16 mouse cellular contexts compared by ENCODE assay signal in genomic region chr10:90759929-90760328, GRCm38 (mm10).
"Had no signal": no experiment of that assay in that cellular context is flagged by ENCODE, and none has a peak within 500 bp of the region (broad histone marks: within the 10 kb centered on the region; RNA-seq: fewer than 3 reads in every experiment).

No protein-coding gene starts in this region.

- H3K4me3 ChIP-seq: limb, embryonic 12.5 days; liver, embryonic 13.5 days; lung, embryonic 15.5 days; midbrain, embryonic 10.5 days; myocyte; neural tube, embryonic 15.5 days had no signal

- ATAC-seq: liver, postnatal 0 days had no signal

- H3K4me1 ChIP-seq: limb, embryonic 12.5 days; liver, embryonic 13.5 days; lung, embryonic 15.5 days; midbrain, embryonic 10.5 days had no signal

- H3K9me3 ChIP-seq: limb, embryonic 12.5 days; liver, embryonic 13.5 days; lung, embryonic 15.5 days; midbrain, embryonic 10.5 days; neural tube, embryonic 15.5 days had no signal

- H3K27ac ChIP-seq: limb, embryonic 12.5 days; liver, embryonic 13.5 days; lung, embryonic 15.5 days; midbrain, embryonic 10.5 days; neural tube, embryonic 15.5 days had no signal

- H3K9ac ChIP-seq: limb, embryonic 12.5 days; liver, embryonic 13.5 days; liver, postnatal 0 days; lung, embryonic 15.5 days; neural tube, embryonic 15.5 days had no signal

- H3K27me3 ChIP-seq: limb, embryonic 12.5 days; liver, embryonic 13.5 days; lung, embryonic 15.5 days; neural tube, embryonic 15.5 days had no signal

- H3K4me2 ChIP-seq: limb, embryonic 12.5 days; liver, embryonic 13.5 days; lung, embryonic 15.5 days; neural tube, embryonic 15.5 days had no signal

- H3K36me3 ChIP-seq: limb, embryonic 12.5 days; liver, embryonic 13.5 days; lung, embryonic 15.5 days; midbrain, embryonic 10.5 days; neural tube, embryonic 15.5 days had no signal

- DNase-seq: kidney, postnatal 10 days; kidney, postnatal 4 days; liver; liver, embryonic 13.5 days; liver, postnatal 0 days; midbrain, embryonic 14.5 days; right cerebral cortex, adult 18-20 months; right cerebral cortex, postnatal 25 days; spleen, adult 18-20 months; thymus, adult 18-20 months; thymus, postnatal 14 days had no signal
